Comparison of ENCODE assay signal across 8 mouse cellular contexts in genomic region chr11:61761584-61762407, GRCm38 (mm10). TPM values are rescaled to one million over a fixed set of nuclear protein-coding genes. Genes with fewer than 3 reads are reported as not detected.
DNase-seq lines count a peak whose midpoint lies in the region; ATAC-seq lines count a peak whose summit lies in the region.

Gene Prpsap2 (minus strand): TSS chr11:61762088.

- peak; percentile 93 for ATAC-seq in hindbrain, embryonic 14.5 days (ENCODE audit: low FRiP score)

- peak within 1 kb of the TSS; percentile 79 for H3K4me2 ChIP-seq in hindbrain, embryonic 14.5 days (replicated peaks)

- H3K4me1 ChIP-seq in hindbrain, embryonic 14.5 days (replicated peaks; ENCODE audit: control insufficient read depth, insufficient read depth, low read length) = peaks cover 14% of the 10 kb centered on the region

- no peaks in the 10 kb centered on the region for H3K27me3 ChIP-seq in hindbrain, embryonic 14.5 days (ENCODE audit: control insufficient read depth, insufficient read depth, low read length)

- H3K9ac ChIP-seq in hindbrain, embryonic 14.5 days = peak within 1 kb of the TSS; percentile 66

- under 1% methylated on average over 51 of the region's 51 CpGs for WGBS in hindbrain, embryonic 14.5 days

- peak within 1 kb of the TSS; percentile 83 for H3K27ac ChIP-seq in hindbrain, embryonic 14.5 days

- H3K9me3 ChIP-seq in hindbrain, embryonic 14.5 days (ENCODE audit: control insufficient read depth, low read length) = no peaks in the 10 kb centered on the region

- peaks cover 5% of the 10 kb centered on the region for H3K36me3 ChIP-seq in hindbrain, embryonic 14.5 days (replicated peaks; ENCODE audit: control insufficient read depth, insufficient read depth)

- peak within 1 kb of the TSS; percentile 51 for H3K4me3 ChIP-seq in hindbrain, embryonic 14.5 days (replicated peaks; ENCODE audit: low read length)

- DNase-seq in R1 (ENCODE audit: low read depth, low spot score) = peak; percentile 97
- peak; percentile 99 to 100 for DNase-seq in cerebellum, postnatal 25 days
- DNase-seq in frontal cortex, postnatal 25 days (ENCODE audit: low spot score in 2 of 2) = peak; percentile 89 to 97
- peak; percentile 95 for DNase-seq in hindbrain, embryonic 14.5 days (ENCODE audit: low spot score)
- peak; percentile 96 to 97 for DNase-seq in layer of hippocampus, postnatal 36 days
- DNase-seq in lung, postnatal 36 days = peak; percentile 100
- DNase-seq in retina, postnatal 1 day = peak; percentile 98
- DNase-seq in urinary bladder, adult 18-20 months (ENCODE audit: low spot score in 2 of 2) = peak; percentile 98 to 100

RNA-seq across cellular contexts. Expression of gene Prpsap2, which starts in this region (rescaled TPM):
- polyA plus RNA-seq in hindbrain, embryonic 14.5 days (2014; fragmentation: Nextera tagmentation; extraction: Ambion mirVana) = 44.7 and 47.0 TPM in 2 replicates
- total RNA-seq in layer of hippocampus, postnatal 36 days (2021) = 10 to 100 TPM; 48.4 to 49.9 TPM

Comparison
In these comparisons a context has a peak if more than half of its experiments do, and no peak if none do; other contexts are left out.
1. Peak in every context shown above with its lines: DNase-seq, ATAC-seq, H3K4me3 ChIP-seq and H3K27ac ChIP-seq.